Mouse (Mus musculus) monocyte, adult 5-6 weeks (primary cell): Measurements from ENCODE around the gene Ptprm. TPM values are rescaled to one million over a fixed set of nuclear protein-coding genes. Genes with fewer than 3 reads are reported as not detected.

Experiments
- ATAC-seq: fragments of 153-309, 156-312 bp; replicated peaks from 2 replicates; pipeline ENCODE4 v1.8.0; 2017; ENCODE audit warnings: mild to moderate bottlenecking; ENCODE audit not compliant: low TSS enrichment, insufficient number of reproducible peaks, severe bottlenecking, poor library complexity, low FRiP score
- total RNA-seq: library from RNA; stranded (forward); fragments of 200-1000, 200-491, 200-594 nt; gene quantifications from 3 replicates; pipeline ENCODE4 v1.2.3, GENCODE M21; 2017

The Ptprm gene
- total RNA-seq, 1 experiment from 2014 or later: not detected

DNA sequence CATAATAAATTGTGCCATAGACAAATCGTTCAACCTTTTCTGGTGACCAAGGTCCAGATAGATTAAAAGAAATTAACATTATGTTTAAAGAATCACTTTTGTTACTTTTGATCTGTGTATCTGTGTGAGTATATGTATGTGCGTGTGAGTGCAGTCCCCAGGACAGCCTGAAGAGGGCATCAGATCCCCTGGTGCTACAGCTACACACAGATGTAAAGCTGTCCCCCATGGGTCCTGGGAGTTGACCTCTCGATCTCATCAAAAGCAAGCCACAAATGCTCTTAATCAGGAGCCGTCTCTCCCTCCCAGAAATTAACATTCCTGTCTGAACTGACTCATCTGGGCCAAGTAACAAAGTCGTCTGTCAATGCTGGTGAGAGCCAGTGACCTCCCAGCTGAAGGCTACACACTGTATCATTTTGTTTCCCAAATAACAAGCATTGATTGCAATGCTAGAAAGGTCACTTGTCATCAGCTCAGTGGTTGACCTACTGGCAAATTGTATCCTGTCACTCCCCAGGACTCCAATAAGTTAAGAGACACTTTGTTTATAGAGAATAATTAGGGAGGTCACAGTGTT, 175.5 kb downstream of the Ptprm start:
- ATAC-seq: no peak

DNA sequence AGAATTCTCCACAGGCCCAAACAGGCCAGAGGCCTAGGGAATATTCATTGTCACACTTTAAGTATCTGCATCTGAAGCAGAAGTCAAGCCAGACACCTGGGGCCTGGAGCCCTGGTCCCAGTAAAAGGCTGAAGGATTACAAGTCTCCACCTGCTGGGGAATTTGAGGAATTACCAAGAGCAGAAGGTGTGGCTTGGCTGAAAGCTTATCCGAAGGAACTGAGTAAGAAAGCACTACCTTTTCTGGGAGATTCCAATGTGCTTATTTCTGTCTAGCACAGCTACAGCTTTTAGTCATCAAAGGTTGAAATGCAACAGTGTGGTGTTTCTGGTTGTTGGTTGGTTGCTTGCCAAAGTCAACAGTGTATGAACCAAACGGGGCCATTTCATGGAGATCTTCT, 178.4 kb downstream of the Ptprm start:
- ATAC-seq: no peak

GRCm38 (mm10) chr17:67171353-67171752, 182.9 kb downstream of the Ptprm start:
- no peak for ATAC-seq

- no peak for ATAC-seq
These were observed 183.6 kb downstream of the Ptprm start for GRCm38 (mm10) chr17:67170696-67171095.

- ATAC-seq: no peak
These were observed 188.4 kb downstream of the Ptprm start for GRCm38 (mm10) chr17:67165876-67166275.

GRCm38 (mm10) chr17:67159611-67160010, 194.6 kb downstream of the Ptprm start:
- ATAC-seq: no peak

DNA sequence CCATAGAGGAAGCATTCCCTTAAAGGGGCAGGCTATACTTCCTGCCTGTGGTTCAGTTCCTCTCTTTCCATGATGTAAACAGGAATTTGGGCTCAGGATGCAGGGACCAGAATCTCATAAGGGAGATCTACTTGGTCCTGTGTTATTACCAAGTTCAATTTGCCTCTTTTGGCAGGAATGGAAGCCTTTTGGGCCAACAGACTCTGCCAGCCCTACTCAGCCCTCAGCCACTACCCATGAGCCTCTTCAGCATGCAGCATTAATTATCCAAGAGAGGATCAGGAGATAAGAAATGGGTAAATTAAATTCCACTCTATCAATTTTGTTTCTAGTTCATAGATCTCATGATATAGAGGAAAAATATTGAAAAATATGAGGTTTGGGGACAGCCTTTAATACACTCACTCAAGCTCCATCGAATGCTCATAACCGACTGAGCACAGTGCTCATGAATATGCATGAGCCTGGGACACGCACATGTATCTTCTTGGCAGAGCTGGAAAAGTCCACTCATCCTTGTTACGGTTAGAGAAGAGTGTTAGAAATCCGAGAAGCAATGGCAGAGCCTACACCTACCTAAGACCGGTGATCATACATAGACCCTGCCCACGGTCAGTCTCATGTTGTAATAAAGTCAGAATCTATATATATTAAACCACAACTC, 197.0 kb downstream of the Ptprm start:
- no peak for ATAC-seq

DNA sequence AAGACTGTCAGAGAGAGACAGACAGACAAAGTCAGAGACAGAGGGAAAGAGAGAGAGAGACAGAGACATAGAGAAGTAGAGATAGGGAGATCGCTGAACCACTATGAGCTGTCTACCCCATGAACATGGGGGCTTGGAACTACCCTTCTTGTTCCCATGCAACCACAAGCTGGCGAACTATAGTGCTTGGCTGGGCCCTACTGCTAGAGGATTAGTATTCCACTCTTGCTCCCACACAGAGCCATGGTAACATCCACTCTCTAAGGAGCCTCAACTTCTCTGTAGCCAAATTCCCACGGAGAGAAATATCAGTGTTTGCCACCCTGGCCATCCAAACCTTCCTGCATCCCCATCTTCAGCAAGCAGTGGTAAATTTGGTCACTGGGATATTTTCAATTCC, 202.0 kb downstream of the Ptprm start:
- no peak for ATAC-seq

GRCm38 (mm10) chr17:67150441-67150840, 203.8 kb downstream of the Ptprm start:
- ATAC-seq: no peak

DNA sequence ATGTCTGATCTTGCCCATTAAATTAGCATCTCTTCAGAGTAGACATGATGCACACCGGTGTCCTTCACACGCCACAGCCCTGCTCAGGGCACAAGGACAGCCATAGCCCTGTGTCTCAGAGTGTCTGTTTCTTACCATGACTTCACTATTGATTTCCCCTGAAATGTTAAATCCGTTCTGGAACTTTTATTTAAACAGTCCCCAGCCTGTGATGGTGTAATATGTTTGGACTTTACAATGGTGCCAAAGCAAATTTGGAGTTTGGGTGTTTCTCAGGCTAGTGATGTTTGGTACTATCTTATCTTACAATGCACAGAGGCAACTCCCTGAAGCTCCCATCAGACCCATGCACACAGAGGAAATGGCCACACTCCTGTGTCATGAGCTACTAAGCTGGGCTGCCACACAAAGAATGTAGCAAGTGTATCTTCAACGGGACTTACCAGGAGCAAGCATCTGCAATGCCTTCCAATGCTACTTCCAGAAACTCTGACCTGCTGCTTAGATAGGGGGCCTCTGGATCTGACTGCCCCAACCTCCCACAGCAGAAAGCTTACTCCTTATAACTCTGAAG, 212.0 kb downstream of the Ptprm start:
- ATAC-seq: no peak

GRCm38 (mm10) chr17:67140502-67140901, 213.8 kb downstream of the Ptprm start:
- ATAC-seq: no peak

GRCm38 (mm10) chr17:67138981-67139380, 215.3 kb downstream of the Ptprm start:
- ATAC-seq: no peak

DNA sequence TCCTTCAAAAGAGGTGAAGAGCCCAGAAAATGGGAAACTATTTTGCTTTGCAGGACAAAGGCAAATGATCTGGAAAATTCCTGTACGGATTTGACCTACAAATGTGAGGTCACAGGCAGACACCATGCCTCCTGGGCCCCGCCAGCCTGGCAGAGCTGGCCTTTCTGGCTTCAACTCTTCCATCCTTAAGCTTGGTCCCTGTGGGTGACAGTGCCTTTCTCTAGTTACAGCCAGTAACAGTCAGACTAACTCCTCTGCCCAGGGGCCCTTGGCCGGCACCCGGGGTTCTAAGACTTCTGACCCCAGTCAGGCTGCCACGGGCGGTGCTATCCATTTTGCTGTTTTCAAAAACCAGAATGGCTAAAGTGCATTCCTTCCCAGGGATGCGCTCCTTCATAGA, 217.4 kb downstream of the Ptprm start:
- ATAC-seq: no peak

- no peak for ATAC-seq
These were observed 217.8 kb downstream of the Ptprm start for GRCm38 (mm10) chr17:67136421-67136820.

DNA sequence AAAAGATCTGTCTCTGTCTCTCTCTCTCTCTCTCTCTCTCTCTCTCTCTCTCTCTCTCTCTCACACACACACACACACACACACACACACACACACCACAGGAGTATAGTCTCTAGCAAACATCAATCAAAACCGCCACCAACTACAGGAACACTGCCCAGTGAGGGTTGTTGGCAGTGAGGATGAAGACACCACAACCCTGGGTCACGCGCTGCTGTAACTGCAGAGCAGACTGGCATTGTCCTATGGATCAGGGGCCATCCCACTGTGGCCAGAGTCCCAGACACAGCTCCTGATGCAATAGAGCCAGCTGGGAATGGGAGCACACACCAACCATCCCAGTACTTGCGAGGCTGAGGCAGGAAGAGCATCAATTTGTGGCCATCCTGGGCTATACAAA, 220.0 kb downstream of the Ptprm start:
- no peak for ATAC-seq

DNA sequence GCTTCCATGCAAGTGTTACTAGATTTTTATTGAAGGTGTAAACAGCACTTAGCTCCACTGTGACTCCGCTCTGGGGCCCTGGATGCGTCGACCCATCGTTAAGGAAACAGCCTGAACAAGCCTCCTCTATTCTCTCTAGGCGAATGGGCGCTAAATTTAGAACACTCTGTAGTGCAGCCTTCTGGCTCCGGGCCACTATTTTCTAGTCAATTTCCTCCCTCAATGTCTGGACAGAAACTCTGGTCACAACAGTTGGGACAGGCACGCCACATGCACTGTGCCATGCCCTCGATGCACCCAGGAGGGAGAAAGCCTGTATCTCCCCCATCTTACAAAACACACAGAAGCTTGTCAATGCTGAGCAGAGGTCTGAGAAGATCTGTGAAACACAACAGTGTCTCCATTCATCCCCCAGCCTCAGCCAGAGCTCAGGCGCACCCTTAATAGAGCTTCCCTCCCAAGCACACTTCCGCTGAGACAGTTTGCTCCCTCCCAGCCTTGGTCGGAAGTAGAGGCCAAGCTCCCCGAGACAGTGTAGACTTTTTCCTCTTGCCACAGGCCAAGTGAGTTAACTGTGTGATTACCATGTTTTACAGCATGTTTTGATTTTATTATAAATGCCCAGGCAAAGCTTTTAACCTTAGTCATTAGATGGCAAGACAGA, 220.7 kb downstream of the Ptprm start:
- ATAC-seq: no peak

DNA sequence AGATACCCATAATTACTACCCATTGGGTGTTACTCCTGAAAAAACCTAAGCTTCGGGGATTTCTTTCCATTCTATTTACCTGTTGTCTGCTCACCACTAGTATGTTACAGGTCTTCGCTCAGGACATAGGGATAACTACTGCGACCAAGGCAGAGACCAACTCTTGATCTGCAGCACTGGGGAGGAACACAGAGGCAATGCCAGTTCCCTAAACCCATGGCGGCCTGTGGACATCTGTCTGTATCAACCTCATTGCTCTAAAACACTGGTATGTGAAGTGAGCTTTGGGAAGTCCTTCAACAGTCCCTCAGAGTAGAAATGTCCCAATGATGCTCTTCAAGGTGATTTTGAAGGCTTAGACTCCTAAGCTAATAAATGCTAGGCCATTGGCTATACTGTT, 221.2 kb downstream of the Ptprm start:
- no peak for ATAC-seq

- no peak for ATAC-seq
These were observed 226.7 kb downstream of the Ptprm start for GRCm38 (mm10) chr17:67127530-67127929.

- no peak for ATAC-seq
These were observed 228.7 kb downstream of the Ptprm start for GRCm38 (mm10) chr17:67125596-67125995.

DNA sequence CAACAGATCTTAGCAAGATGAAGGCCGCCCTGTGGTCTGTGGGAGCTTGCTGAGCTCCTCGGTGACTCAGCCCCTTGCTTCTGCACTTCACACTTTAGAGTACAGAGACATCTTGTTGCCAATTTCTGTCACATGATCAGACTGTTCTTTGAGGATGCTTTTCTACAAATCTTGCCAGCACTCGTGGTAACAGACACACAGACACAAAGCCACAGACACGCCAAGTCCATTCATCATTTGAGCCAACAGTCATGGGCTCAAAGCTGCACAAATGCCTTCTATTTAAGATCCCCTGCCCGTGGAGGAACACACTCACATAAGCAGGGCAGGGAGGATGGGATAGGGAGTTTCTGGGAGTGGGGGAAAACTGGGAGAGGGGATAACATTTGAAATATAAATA, 230.0 kb downstream of the Ptprm start:
- ATAC-seq: no peak
